Mouse (Mus musculus): ENCODE results near the gene Selenov.

DNA sequence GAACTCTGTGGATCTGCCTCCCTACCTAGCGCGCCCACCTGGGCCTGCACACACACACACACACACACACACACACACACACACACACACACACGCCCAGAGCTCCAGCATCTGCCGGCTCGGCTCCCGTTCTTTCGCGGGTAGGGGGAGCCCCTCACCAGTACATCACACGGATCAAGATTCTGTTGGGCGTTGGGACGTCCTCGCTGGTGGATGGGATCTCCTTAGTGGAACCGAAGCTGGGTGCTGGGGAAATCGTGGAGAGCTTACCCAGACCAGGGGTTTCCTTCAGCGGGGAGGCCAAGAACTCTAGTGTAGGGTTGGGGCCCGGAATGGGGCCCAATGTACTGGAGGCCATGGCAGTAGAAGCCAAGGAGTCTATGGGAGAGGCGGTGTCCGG is 821 bp downstream of the Selenov start:
- TF ChIP-seq CTCF (IDR thresholded peaks at IDR 0.05; ENCODE audit: low read depth) (peak; percentile 40), EP300 (optimal IDR thresholded peaks at IDR 0.05) (no peak)

Data from stomach, postnatal 0 days (tissue).